Mouse (Mus musculus) embryonic facial prominence, embryonic 13.5 days (tissue): ENCODE measurements around the gene C1rb. TPM values are rescaled to one million over a fixed set of nuclear protein-coding genes. Genes with fewer than 3 reads are reported as not detected.
"Not testable (repeated sequence)": the region's sequence is repeated elsewhere in the genome, so short reads cannot be mapped to it uniquely, and the experiment has no call there.

Experiments
- ATAC-seq: fragments of 200-750 bp; cut with Nextera tagmentation; 2 replicates; pipeline ENCODE4 v1.8.0; 2017; ENCODE audit warnings: low read depth; ENCODE audit not compliant: insufficient number of reproducible peaks, insufficient read depth, low FRiP score, low TSS enrichment
- H3K27ac ChIP-seq: fragments of 300-500 bp; sonication (generic); 2 replicates; pipeline ENCODE4 v1.5.1; 2015; ENCODE audit warnings: moderate library complexity, mild to moderate bottlenecking, inconsistent platforms
- H3K27me3 ChIP-seq: fragments of 300-500 bp; sonication (generic); 2 replicates; pipeline ENCODE4 v1.6.1; 2015; ENCODE audit warnings: mild to moderate bottlenecking, inconsistent platforms
- H3K36me3 ChIP-seq: fragments of 300-500 bp; sonication (generic); 2 replicates; pipeline ENCODE4 v1.6.1; 2015; ENCODE audit warnings: mild to moderate bottlenecking, inconsistent platforms
- H3K4me1 ChIP-seq: fragments of 300-500 bp; sonication (generic); 2 replicates; pipeline ENCODE4 v1.6.1; 2015; ENCODE audit warnings: inconsistent platforms
- H3K4me2 ChIP-seq: fragments of 300-500 bp; sonication (generic); 2 replicates; pipeline ENCODE4 v1.6.1; 2015; ENCODE audit warnings: moderate library complexity, mild to moderate bottlenecking, inconsistent platforms
- H3K4me3 ChIP-seq: fragments of 300-500 bp; sonication (generic); 2 replicates; pipeline ENCODE4 v1.5.1; 2015; ENCODE audit warnings: mild to moderate bottlenecking, inconsistent platforms
- H3K9ac ChIP-seq: fragments of 300-500 bp; sonication (generic); 2 replicates; pipeline ENCODE4 v1.6.1; 2015; ENCODE audit warnings: mild to moderate bottlenecking, inconsistent platforms
- H3K9me3 ChIP-seq: fragments of 300-500 bp; sonication (generic); 2 replicates; pipeline ENCODE4 v1.6.1; 2016; ENCODE audit warnings: inconsistent platforms
- WGBS: fragments of 180-500 bp; shearing (Covaris S2); methylation state at CpG from one replicate; pipeline ENCODE4 v1.1.7; 2015; ENCODE audit warnings: mixed read lengths; 5-methylcytosine and 5-hydroxymethylcytosine counted together
- polyA plus RNA-seq: library from polyadenylated mRNA; unstranded; fragments of >200 nt; fragmentation: Nextera tagmentation; extraction: Ambion mirVana; gene quantifications from 2 replicates; pipeline ENCODE4 v1.2.1, GENCODE M21; 2015

Gene C1rb
- not detected in 2 replicates for polyA plus RNA-seq

DNA sequence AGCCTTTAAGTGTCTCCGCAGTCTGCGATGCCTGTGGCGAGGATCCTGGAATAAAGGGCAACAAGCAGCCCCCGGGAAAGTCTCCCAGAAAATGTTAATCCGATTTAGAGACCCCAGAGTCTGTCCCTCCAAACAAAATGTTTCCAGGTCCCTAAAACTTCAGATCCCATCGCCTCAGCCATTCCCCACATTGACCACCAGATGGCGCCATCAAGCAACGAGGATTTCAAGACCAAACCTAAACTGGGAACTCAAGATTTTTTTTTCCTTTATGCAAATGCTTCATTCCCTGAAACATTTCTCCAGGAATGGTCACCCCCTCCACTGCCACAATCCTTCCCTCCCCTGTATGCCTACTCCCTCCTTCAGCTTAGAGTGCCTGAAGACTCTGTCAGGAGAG is at the start of gene C1rb:
Gene C1rb (plus strand): TSS at position 269 of the 400 bp plus-strand sequence.
- ATAC-seq, result no peak
- Histone ChIP-seq H3K27me3 (0 out of 2 replicates have a peak, but pooled peaks cover 4% of the 10 kb centered on the region), H3K36me3 (no peaks in the 10 kb centered on the region), H3K4me1 (no peaks in the 10 kb centered on the region), H3K27ac (no peak within 1 kb of the TSS), H3K9ac (0 out of 2 replicates have a peak within 1 kb of the TSS, but pooled peaks have one; percentile 27), H3K9me3 (no peaks in the 10 kb centered on the region), H3K4me2 (peak within 1 kb of the TSS; percentile 32; the same call in 1 of the 2 replicates), H3K4me3 (no peak within 1 kb of the TSS)
- 4% methylated on average over 8 of the region's 8 CpGs for WGBS

DNA sequence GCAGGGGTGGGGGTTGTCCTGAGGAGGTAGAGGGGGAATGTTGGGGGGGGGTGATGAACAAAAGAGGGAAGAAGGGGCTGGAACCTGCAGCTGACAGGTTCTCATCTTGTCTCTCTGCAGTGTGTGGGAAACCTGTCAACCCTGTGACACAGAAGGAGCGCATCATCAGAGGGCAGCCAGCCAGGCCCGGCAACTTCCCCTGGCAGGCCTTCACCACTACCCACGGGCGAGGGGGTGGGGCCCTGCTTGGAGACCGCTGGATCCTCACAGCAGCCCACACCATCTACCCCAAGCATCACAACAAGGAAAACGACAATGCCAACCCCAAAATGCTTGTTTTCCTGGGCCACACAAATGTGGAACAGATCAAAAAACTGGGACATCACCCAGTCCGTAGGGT is 48.0 kb upstream of the C1rb start:
- 70% methylated on average over 7 of the region's 7 CpGs for WGBS
- ATAC-seq, H3K9me3 ChIP-seq, H3K4me2 ChIP-seq, H3K4me1 ChIP-seq, H3K27me3 ChIP-seq, H3K27ac ChIP-seq, H3K36me3 ChIP-seq, H3K9ac ChIP-seq, H3K4me3 ChIP-seq: not testable (repeated sequence)

DNA sequence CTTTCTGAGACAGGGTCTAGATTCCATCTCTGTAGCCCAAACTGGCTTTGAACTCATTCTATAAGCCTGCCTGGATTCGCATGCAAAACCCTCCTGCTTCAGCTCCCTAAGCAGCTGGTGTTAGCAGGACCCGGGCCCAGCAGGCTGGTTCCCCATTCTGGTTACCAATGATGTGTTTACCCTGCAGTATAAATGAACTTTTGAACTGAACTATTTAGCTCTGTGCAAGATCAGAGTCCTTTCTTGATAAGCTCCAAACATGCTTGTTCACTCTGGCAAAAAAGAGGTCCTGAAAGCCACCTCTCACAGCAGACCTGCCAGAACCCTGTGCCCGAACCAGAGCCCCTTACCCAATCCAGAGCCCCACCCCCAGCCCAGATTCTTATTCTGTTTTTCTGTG is 42.2 kb upstream of the C1rb start:
- no peak overlapping the region for H3K4me3 ChIP-seq
- H3K9ac ChIP-seq, result no peak overlapping the region
- no peaks in the 10 kb centered on the region for H3K9me3 ChIP-seq
- no peaks in the 10 kb centered on the region for H3K27me3 ChIP-seq
- 71% methylated on average over 3 of the region's 3 CpGs for WGBS
- no peak overlapping the region for H3K27ac ChIP-seq
- H3K4me2 ChIP-seq, result no peak overlapping the region
- H3K4me1 ChIP-seq, result no peaks in the 10 kb centered on the region
- no peaks in the 10 kb centered on the region for H3K36me3 ChIP-seq
- ATAC-seq, result no peak

DNA sequence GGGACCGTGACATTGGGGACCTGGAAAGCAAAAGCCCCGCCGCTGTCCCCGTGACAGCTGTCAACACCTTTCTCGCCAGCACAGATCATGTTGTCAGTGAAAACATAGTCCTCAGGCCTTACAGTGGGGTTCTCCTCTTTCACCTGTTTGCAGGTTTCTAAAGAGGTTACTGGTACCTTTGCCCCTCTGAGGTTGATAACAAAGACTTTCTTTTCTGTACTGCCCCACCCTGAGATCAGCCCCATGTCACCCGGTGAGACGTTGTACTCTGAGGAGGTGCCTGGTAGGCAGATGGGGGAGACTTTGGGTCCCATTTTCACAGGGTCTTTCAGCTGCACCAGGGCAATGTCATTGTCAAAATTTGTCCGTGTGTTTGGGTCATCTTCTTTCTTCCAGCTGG is 39.0 kb upstream of the C1rb start:
- Histone ChIP-seq H3K4me1 (no peaks in the 10 kb centered on the region), H3K27ac (no peak overlapping the region), H3K27me3 (no peaks in the 10 kb centered on the region), H3K4me2 (no peak overlapping the region), H3K9me3 (no peaks in the 10 kb centered on the region), H3K4me3 (no peak overlapping the region), H3K36me3 (no peaks in the 10 kb centered on the region), H3K9ac (no peak overlapping the region)
- 83% methylated on average over 8 of the region's 8 CpGs for WGBS
- no peak for ATAC-seq

DNA sequence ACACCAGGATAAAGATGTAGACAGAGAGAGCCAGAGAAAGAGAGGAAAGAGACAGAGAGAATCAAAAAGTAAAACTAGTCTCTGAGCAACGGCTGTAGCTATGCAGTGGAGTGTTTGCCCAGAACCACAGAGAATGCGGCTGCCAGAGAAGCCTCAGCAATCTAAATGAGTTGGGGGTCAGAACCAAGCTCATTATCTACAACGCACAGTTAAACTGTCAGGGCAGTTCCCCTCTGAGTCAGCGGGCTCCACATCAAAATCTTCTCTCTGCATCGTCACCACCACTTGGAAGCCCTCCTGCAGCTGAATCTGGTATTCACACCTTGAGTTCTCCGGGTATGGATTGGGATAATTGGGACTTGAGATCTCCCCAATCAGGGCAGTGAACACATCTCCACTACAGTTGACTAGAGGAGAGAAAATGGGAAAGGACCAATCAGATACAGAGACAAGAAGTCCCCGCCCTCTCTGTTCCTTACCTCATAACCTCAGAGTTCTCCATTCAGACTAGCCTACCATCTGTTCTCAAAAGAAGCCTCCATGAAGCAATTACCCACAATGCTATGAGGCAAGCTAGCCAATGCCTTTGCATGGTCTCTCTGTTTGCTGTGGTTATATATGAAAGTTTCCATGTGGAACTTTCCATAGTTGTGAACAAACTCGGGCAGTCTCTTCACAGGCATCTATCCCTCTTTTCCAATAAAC is 33.8 kb upstream of the C1rb start:
- not testable (repeated sequence) for ATAC-seq, H3K9me3 ChIP-seq, H3K27me3 ChIP-seq, H3K4me2 ChIP-seq, H3K9ac ChIP-seq, H3K4me1 ChIP-seq, H3K27ac ChIP-seq, H3K4me3 ChIP-seq, H3K36me3 ChIP-seq
- WGBS, result 86% methylated on average over 8 of the region's 8 CpGs

DNA sequence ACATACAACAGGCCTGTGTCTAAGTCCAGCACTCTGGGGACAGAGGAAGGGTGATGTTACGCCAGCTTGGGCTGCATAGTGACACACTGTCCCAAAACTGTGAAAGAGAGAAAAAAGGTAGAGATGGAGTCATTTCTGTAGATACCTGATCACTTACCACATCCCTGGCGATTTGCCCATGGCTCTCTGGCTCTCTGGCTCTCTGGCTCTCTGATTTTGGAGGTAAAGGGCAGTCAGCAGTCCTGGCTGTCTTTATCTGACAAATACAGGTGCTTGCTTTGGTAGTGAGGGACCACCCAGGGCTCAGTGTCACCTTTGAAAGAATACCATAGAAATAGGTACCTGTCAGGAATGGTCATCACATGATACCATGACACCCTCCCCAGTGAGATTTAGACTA is 28.9 kb upstream of the C1rb start:
- not testable (repeated sequence) for H3K9me3 ChIP-seq, ATAC-seq, H3K4me2 ChIP-seq, H3K4me3 ChIP-seq, H3K9ac ChIP-seq, H3K27me3 ChIP-seq, H3K4me1 ChIP-seq, H3K36me3 ChIP-seq, H3K27ac ChIP-seq
- 85% methylated on average over 2 of the region's 2 CpGs for WGBS

DNA sequence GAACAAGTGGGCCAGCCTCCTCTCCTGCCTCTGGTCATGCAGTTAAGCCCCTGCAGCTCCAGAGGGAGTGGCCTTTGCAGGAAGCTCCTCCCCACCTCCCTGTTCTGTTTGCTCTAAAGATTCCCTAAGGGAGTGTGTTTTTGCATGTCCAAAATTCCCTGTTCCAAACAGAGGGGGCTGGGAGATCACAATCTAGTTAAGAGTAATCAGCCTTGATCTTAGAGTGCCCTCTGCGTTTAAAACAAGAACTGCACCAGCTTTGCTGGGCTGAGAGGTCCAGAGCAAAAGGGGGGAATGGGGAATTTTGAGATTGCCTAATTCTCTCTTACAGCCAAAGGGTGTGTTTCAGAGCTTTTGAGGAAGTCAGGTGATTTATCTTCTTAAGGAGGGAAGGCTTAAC is 27.8 kb upstream of the C1rb start, which contains the start of gene C1s1:
Gene C1s1 (minus strand): TSS at position 76 of the 400 bp plus-strand sequence.
- WGBS, result 0% methylated on average over 1 of the region's 1 CpGs
- H3K36me3 ChIP-seq, H3K27ac ChIP-seq, H3K4me2 ChIP-seq, H3K4me1 ChIP-seq, H3K9me3 ChIP-seq, H3K9ac ChIP-seq, H3K27me3 ChIP-seq, H3K4me3 ChIP-seq, ATAC-seq: not testable (repeated sequence)

DNA sequence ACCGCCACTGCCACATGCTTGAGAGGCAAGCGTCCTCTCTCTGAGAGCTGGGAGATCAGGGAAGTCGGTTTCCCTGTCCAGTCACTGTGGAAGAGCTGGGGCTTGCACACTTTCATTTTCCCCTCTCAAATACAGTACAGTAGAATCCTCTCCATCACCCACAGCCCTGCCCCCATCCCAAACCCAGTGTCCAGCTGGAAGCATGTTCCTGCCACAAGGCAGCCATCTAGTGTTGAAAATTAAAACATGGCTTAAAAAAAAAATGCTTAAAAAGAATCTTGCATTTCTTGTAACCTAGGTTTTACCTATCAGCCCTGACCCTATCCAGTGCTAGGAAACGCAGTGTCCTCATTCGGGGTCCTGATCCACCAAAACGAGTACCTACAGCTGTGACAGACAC is 25.6 kb upstream of the C1rb start:
- Histone ChIP-seq H3K4me3 (no peak overlapping the region), H3K4me1 (no peaks in the 10 kb centered on the region), H3K9me3 (no peaks in the 10 kb centered on the region), H3K9ac (no peak overlapping the region), H3K4me2 (no peak overlapping the region), H3K27ac (no peak overlapping the region), H3K36me3 (no peaks in the 10 kb centered on the region), H3K27me3 (no peaks in the 10 kb centered on the region)
- no peak for ATAC-seq
- 87% methylated on average over 6 of the region's 6 CpGs for WGBS

DNA sequence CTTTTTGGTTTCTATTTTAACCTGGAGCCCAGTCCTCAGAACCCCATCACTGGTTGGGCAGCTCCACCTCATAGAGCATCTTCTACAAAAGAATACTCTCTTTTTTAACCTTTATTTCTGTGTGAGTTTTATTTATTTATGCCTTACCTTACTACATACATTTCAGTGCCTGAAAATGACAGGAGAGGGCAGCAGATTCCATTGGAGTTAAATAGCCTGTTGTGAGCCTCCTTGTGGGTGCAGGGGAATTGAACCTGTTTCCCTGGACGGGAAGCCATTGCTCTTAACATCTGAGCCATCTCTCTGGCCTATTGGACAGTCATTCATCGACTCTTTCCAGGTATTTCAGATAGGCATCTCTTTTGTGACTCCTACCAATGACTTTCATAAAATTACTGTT is 24.7 kb upstream of the C1rb start:
- Histone ChIP-seq H3K27me3 (no peaks in the 10 kb centered on the region), H3K36me3 (no peaks in the 10 kb centered on the region), H3K9me3 (no peaks in the 10 kb centered on the region), H3K4me1 (no peaks in the 10 kb centered on the region), H3K4me3 (no peak overlapping the region), H3K27ac (no peak overlapping the region), H3K9ac (no peak overlapping the region), H3K4me2 (no peak overlapping the region)
- no peak for ATAC-seq
- WGBS, result 69% methylated on average over 2 of the region's 2 CpGs

DNA sequence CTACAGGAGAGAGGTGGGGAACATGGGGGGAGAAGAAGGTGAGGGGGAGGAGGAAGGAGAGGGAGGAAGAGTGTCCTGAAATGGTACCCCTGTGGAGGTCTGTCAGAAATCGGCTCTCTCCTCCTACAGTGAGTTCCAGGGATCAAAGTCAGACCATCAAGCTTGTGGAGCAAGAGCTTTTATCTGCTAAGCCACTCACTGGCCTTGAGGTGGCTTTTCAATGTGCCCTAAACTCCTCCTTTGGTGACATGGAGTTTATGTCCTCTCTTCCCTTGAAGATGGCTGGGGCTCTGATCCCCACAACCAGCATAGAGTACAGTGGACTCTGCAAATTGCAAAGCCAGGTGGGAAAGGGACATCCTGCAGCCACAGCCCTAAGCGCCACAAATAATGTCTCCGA is 22.1 kb upstream of the C1rb start:
- H3K36me3 ChIP-seq, H3K27ac ChIP-seq, H3K4me3 ChIP-seq, ATAC-seq, H3K9ac ChIP-seq, H3K9me3 ChIP-seq, H3K27me3 ChIP-seq, H3K4me1 ChIP-seq, H3K4me2 ChIP-seq: not testable (repeated sequence)
- WGBS, result 72% methylated on average over 3 of the region's 3 CpGs

DNA sequence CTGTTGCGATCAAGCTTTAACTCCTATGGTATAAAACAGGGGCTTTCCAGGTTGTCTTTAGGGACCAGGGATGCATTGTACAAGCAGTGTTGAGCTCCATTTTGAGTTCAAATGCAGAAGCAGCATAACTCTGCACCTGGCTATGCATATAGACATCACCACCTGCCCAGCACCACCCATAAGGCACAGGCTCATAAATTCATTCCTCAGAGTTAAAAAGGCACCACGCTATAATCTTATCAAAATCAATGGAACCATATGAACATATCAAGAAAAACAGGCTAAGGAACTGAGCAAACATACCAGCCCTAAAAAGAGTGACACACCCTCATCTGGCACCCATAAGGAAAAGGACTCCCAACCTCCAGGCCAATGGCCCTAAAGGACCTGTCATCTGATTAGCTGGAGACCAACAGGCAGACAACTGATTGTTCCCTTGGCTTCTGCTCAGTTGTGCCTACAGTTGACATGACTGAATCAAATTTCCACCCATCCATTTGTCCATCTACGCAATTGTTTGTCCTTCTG is 21.0 kb upstream of the C1rb start:
- H3K4me3 ChIP-seq, result no peak overlapping the region
- ATAC-seq, result no peak
- no peaks in the 10 kb centered on the region for H3K36me3 ChIP-seq
- peaks cover 4% of the 10 kb centered on the region; the same call in 1 of the 2 replicates for H3K9me3 ChIP-seq
- H3K27me3 ChIP-seq, result no peaks in the 10 kb centered on the region
- H3K4me1 ChIP-seq, result no peaks in the 10 kb centered on the region
- H3K4me2 ChIP-seq, result no peak overlapping the region
- H3K27ac ChIP-seq, result no peak overlapping the region
- WGBS, result 93% methylated on average over 3 of the region's 3 CpGs
- no peak overlapping the region for H3K9ac ChIP-seq

DNA sequence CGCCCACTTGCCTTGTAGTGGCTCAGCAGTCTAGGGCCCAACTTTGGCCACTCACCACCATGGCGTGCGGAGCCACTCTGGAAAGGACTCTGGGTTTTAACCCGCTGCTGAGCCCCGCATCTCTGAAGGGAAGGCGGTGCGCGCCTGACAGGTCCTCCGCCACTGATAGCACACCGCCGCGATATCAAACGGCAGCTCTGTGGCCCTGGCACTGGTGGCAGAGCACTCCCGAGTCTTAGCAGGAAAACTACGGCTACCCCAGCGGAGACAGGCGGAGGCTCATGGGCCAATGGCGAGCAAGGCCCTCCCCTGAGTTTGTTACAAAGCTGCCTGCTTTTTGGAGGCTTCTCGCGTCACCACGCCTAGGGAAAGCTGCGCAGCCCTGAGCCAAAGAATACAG is 17.3 kb upstream of the C1rb start:
- Histone ChIP-seq H3K27me3 (no peaks in the 10 kb centered on the region), H3K4me3 (no peak overlapping the region), H3K9ac (no peak overlapping the region), H3K4me2 (no peak overlapping the region), H3K9me3 (peaks cover 4% of the 10 kb centered on the region; the same call in 1 of the 2 replicates), H3K4me1 (no peaks in the 10 kb centered on the region), H3K27ac (no peak overlapping the region), H3K36me3 (no peaks in the 10 kb centered on the region)
- no peak for ATAC-seq
- WGBS, result 70% methylated on average over 22 of the region's 22 CpGs
